Mouse (Mus musculus) CH12.LX (cell line): ENCODE data around the gene Med13. TPM values are rescaled to one million over a fixed set of nuclear protein-coding genes. Genes with fewer than 3 reads are reported as not detected.

Experiments used
- DNase-seq: peaks from one replicate; pipeline ENCODE4 v3.0.0-alpha.2; 2013; ENCODE audit errors: extremely low read depth
- H3K27ac ChIP-seq: 2 replicates; pipeline ENCODE4 v1.5.1; 2012; ENCODE audit warnings: low read depth, mild to moderate bottlenecking, control low read depth, moderate library complexity; ENCODE audit not compliant: insufficient read depth
- H3K27me3 ChIP-seq: replicated peaks from 2 replicates; pipeline ENCODE3; 2012; ENCODE audit warnings: inconsistent platforms
- H3K36me3 ChIP-seq, 2 experiments: replicated peaks in 1 of 2; 2 replicates each; pipeline versions ENCODE3 to v1.6.1; 2012; ENCODE audit warnings: inconsistent platforms in 1 of 2, low read length in 1 of 2, mild to moderate bottlenecking in 1 of 2, mixed read lengths in 1 of 2, moderate library complexity in 1 of 2; ENCODE audit not compliant: control insufficient read depth in 1 of 2, insufficient read depth in 1 of 2
- H3K4me1 ChIP-seq, 2 experiments: 2 replicates each; pipeline ENCODE4 v1.6.1; 2012; ENCODE audit warnings: inconsistent platforms in 1 of 2, moderate library complexity in 1 of 2; ENCODE audit not compliant: insufficient read depth in 2 of 2, control insufficient read depth in 1 of 2
- H3K4me2 ChIP-seq: 2 replicates; pipeline ENCODE4 v1.6.1; 2012; ENCODE audit warnings: low read depth, mild to moderate bottlenecking, control low read depth; ENCODE audit not compliant: poor library complexity, insufficient read depth, severe bottlenecking
- H3K4me3 ChIP-seq, 3 experiments: fragments of 150-350 bp in 1 of 3; sonication (generic) in 1 of 3; replicated peaks in 1 of 3; 2 replicates each; pipeline versions ENCODE3 to v1.5.1; 2011 to 2012; ENCODE audit warnings: low read depth in 2 of 3, low read length in 2 of 3, mild to moderate bottlenecking in 2 of 3, moderate library complexity in 2 of 3, control low read depth in 1 of 3, improper control_type of control experiment in 1 of 3, inconsistent platforms in 1 of 3, mixed read lengths in 1 of 3; ENCODE audit not compliant: poor library complexity in 1 of 3
- H3K79me2 ChIP-seq: replicated peaks from 2 replicates; pipeline ENCODE4 v1.6.1; 2012; ENCODE audit warnings: mild to moderate bottlenecking, moderate library complexity; ENCODE audit not compliant: control insufficient read depth, poor library complexity, insufficient read depth, severe bottlenecking; ENCODE audit errors: extremely low read depth
- H3K9ac ChIP-seq: 2 replicates; pipeline ENCODE4 v1.6.1; 2012; ENCODE audit warnings: low read depth, mild to moderate bottlenecking, control low read depth, moderate library complexity; ENCODE audit not compliant: insufficient read depth
- H3K9me3 ChIP-seq: replicated peaks from 2 replicates; pipeline ENCODE3; 2012; ENCODE audit warnings: low read length, inconsistent platforms, mixed read lengths
- BHLHE40 ChIP-seq: IDR thresholded peaks from 2 replicates; pipeline ENCODE4 v1.6.1; 2011; ENCODE audit warnings: mild to moderate bottlenecking, low read depth, low read length, improper control_type of control experiment
- ELF1 ChIP-seq: IDR thresholded peaks from 2 replicates; pipeline ENCODE4 v1.6.1; 2014; ENCODE audit warnings: low read depth, mild to moderate bottlenecking, inconsistent platforms, low read length, improper control_type of control experiment
- EP300 ChIP-seq: IDR thresholded peaks from 2 replicates; pipeline ENCODE4 v1.6.1; 2011; ENCODE audit warnings: low read length, improper control_type of control experiment
- HCFC1 ChIP-seq: IDR thresholded peaks from 2 replicates; pipeline ENCODE4 v1.6.1; 2012; ENCODE audit warnings: low read depth, mild to moderate bottlenecking, inconsistent platforms, low read length, improper control_type of control experiment
- IRF4 ChIP-seq: IDR thresholded peaks from 2 replicates; pipeline ENCODE4 v1.6.1; 2014; ENCODE audit warnings: low read depth, mild to moderate bottlenecking, inconsistent platforms, low read length, improper control_type of control experiment
- JUND ChIP-seq: conservative IDR thresholded peaks from 2 replicates; pipeline ENCODE4 v1.6.1; 2011; ENCODE audit warnings: low read depth, low read length, improper control_type of control experiment
- KAT2A ChIP-seq: IDR thresholded peaks from 2 replicates; pipeline ENCODE4 v1.6.1; 2012; ENCODE audit warnings: low read length, improper control_type of control experiment, inconsistent platforms; ENCODE audit not compliant: insufficient replicate concordance
- MAFK ChIP-seq: IDR thresholded peaks from 2 replicates; pipeline ENCODE4 v1.6.1; 2011; ENCODE audit warnings: low read length, improper control_type of control experiment; ENCODE audit not compliant: insufficient replicate concordance
- MAZ ChIP-seq: IDR thresholded peaks from 2 replicates; pipeline ENCODE4 v1.6.1; 2012; ENCODE audit warnings: low read depth, mild to moderate bottlenecking, inconsistent platforms, low read length, improper control_type of control experiment, moderate library complexity
- MEF2A ChIP-seq: IDR thresholded peaks from 2 replicates; pipeline ENCODE4 v1.6.1; 2014; ENCODE audit warnings: low read depth, mild to moderate bottlenecking, inconsistent platforms, low read length, improper control_type of control experiment, borderline replicate concordance
- NRF1 ChIP-seq: IDR thresholded peaks from 2 replicates; pipeline ENCODE4 v1.6.1; 2014; ENCODE audit warnings: low read depth, mild to moderate bottlenecking, inconsistent platforms, low read length, improper control_type of control experiment, moderate library complexity
- PAX5 ChIP-seq: IDR thresholded peaks from 2 replicates; pipeline ENCODE4 v1.6.1; 2012; ENCODE audit warnings: low read length, inconsistent platforms, mixed read lengths
- RCOR1 ChIP-seq: conservative IDR thresholded peaks from 2 replicates; pipeline ENCODE4 v1.6.1; 2012; ENCODE audit warnings: low read depth, mild to moderate bottlenecking, inconsistent platforms, low read length, improper control_type of control experiment
- SIN3A ChIP-seq: IDR thresholded peaks from 2 replicates; pipeline ENCODE4 v1.6.1; 2012; ENCODE audit warnings: low read length, improper control_type of control experiment, inconsistent platforms
- TCF12 ChIP-seq: IDR thresholded peaks from 2 replicates; pipeline ENCODE4 v1.6.1; 2014; ENCODE audit warnings: low read depth, mild to moderate bottlenecking, inconsistent platforms, low read length, improper control_type of control experiment
- UBTF ChIP-seq: IDR thresholded peaks from 2 replicates; pipeline ENCODE4 v1.6.1; 2012; ENCODE audit warnings: low read depth, mild to moderate bottlenecking, inconsistent platforms, low read length, improper control_type of control experiment, moderate library complexity
- ZC3H11A ChIP-seq: IDR thresholded peaks from 2 replicates; pipeline ENCODE4 v1.6.1; 2012; ENCODE audit warnings: low read depth, mild to moderate bottlenecking, inconsistent platforms, low read length, improper control_type of control experiment
- ZKSCAN1 ChIP-seq: IDR thresholded peaks from 2 replicates; pipeline ENCODE4 v1.6.1; 2012; ENCODE audit warnings: low read depth, inconsistent platforms, low read length, improper control_type of control experiment, borderline replicate concordance
- ZMIZ1 ChIP-seq: IDR thresholded peaks from 2 replicates; pipeline ENCODE4 v1.6.1; 2012; ENCODE audit warnings: low read depth, mild to moderate bottlenecking, inconsistent platforms, low read length, improper control_type of control experiment
- ZNF384 ChIP-seq: IDR thresholded peaks from 2 replicates; pipeline ENCODE4 v1.6.1; 2012; ENCODE audit warnings: low read depth, low read length, improper control_type of control experiment, inconsistent platforms
- dilution Hi-C: fragments of 300-500 bp; cut with MboI; formaldehyde crosslinking; loops from 2 replicates; pipeline ENCODE4 v1.14.3; 2020; ENCODE audit warnings: low sequenced_read_pairs; ENCODE audit not compliant: extremely low pct_unique_long_range_greater_than_20kb, extremely low pct_ligation_motif_present
- in situ Hi-C: fragments of 300-500 bp; cut with MboI; formaldehyde crosslinking; loops from 3 replicates; pipeline ENCODE4 v1.14.3; 2019; ENCODE audit warnings: low sequenced_read_pairs, low pct_ligation_motif_present, low pct_unique_long_range_greater_than_20kb, mixed read lengths
- polyA plus RNA-seq: library from polyadenylated mRNA; unstranded; fragments of >175 nt; gene quantifications from 2 replicates; pipeline ENCODE4 v1.2.1, GENCODE M21; 2012; ENCODE audit warnings: low read depth; ENCODE audit not compliant: insufficient read length
- total RNA-seq, 2 experiments: library from RNA; depleted of rRNA; stranded (reverse); fragments of 300-350 nt in 1 of 2; fragments of >200 nt in 1 of 2; gene quantifications; 2 replicates each; pipeline ENCODE4 v1.2.3; 2012 to 2014

Med13 gene
- total and polyA plus RNA-seq, 3 experiments = 37.9 to 47.6 (median 41.5) TPM

DNA sequence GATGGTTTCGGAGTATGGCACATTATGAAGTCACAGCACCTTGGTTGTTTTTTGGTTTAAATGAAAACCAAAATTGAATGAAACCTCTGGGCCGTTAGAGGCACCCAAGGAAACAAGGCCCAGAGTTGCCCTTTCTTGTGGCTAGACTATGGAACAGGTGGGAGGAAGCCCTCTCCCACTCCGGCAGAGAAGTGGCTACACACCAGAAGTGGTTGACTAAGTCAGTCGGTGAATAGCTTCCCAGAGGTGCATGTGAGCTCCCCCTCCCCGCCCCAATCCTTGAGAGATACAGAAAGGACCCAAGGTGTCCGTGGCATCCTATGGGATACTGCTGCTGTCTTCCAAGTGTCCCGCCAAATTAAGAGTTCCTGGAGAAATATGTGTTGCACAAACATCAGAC is 13.9 kb upstream of the Med13 start:
- Histone ChIP-seq H3K9ac (no peak overlapping the region), H3K4me1 (peaks cover 3 to 12% of the 10 kb centered on the region in 2 experiments; a peak in 2 of 4 replicates), H3K9me3 (no peaks in the 10 kb centered on the region), H3K27me3 (peaks cover 1% of the 10 kb centered on the region), H3K4me3 (no peak overlapping the region), H3K4me2 (no peak overlapping the region), H3K79me2 (no peaks in the 10 kb centered on the region), H3K27ac (no peak overlapping the region), H3K36me3 (no peaks in the 10 kb centered on the region)
- in situ Hi-C loops = no loop called here
- no peak for TF ChIP-seq SIN3A
- no peak for TF ChIP-seq NRF1
- TF ChIP-seq IRF4 = no peak
- no peak for TF ChIP-seq MAFK
- TF ChIP-seq KAT2A = no peak
- no peak for TF ChIP-seq EP300
- no peak for TF ChIP-seq HCFC1
- dilution Hi-C loops = no loop called here
- no peak for DNase-seq

DNA sequence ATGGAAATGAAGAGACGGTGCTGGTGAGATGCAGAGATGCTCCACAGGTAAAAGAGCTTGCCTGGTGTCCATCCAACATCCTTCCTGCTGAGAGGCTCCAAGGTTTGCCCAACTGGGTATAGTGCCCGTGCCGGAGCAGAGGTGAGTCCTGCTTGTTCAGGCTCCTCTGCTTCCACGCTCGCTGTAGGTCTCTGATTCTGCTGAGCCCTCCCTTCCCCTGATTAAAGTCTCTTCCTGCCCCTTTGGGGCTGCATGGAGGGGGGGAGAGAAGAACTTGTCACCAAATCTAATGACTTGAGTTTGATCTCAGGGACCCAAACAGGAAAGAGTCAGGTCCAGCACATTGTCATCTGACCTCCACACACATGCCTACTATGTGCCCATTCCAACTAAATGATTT is 12.5 kb upstream of the Med13 start:
- dilution Hi-C loops (no loop called here), in situ Hi-C loops (no loop called here)
- Histone ChIP-seq H3K79me2 (no peaks in the 10 kb centered on the region), H3K9me3 (no peaks in the 10 kb centered on the region), H3K4me2 (no peak overlapping the region; the same call in 1 of the 2 replicates), H3K36me3 (no peaks in the 10 kb centered on the region), H3K27me3 (peaks cover 1% of the 10 kb centered on the region), H3K9ac (no peak overlapping the region), H3K4me1 (peaks cover 3 to 14% of the 10 kb centered on the region in 2 experiments; a peak in 2 of 4 replicates), H3K27ac (no peak overlapping the region), H3K4me3 (no peak overlapping the region)
- TF ChIP-seq BHLHE40 (no peak), ZKSCAN1 (peak; percentile 28; the same call in 1 of the 2 replicates)
- no peak for DNase-seq

DNA sequence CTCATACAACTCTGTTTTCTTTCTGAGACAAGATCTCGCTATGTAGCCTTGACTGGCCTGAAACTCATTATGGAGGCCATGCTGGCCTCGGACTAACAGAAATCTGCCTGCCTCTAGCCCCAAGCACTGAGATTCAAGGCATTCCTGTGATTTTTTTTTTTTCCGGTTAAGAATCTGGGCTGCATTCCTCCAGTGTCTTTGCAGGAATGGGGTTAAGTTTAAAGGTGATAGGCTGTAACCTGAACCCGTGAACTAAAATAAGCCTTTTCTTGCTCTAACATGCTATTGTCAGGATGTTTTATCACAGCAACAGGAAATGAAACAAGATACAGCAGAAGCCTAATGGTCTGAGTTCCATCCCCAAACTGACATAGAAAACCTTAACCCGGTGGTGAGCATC is 11.6 kb upstream of the Med13 start:
- no peaks in the 10 kb centered on the region for H3K27me3 ChIP-seq
- no peak overlapping the region for H3K4me3 ChIP-seq
- no peak overlapping the region for H3K4me2 ChIP-seq
- DNase-seq = no peak
- no peak for TF ChIP-seq PAX5
- no peak for TF ChIP-seq TCF12
- TF ChIP-seq NRF1 = no peak
- TF ChIP-seq RCOR1 = no peak
- no peak for TF ChIP-seq MEF2A
- no peak; the same call in 1 of the 2 replicates for TF ChIP-seq ZNF384
- no peak for TF ChIP-seq ZMIZ1
- TF ChIP-seq JUND = no peak
- TF ChIP-seq ZC3H11A = no peak
- TF ChIP-seq ELF1 = no peak
- TF ChIP-seq SIN3A = no peak
- TF ChIP-seq MAZ = no peak
- TF ChIP-seq UBTF = no peak
- TF ChIP-seq HCFC1 = no peak
- TF ChIP-seq, all 38 proteins: peak for 0
- in situ Hi-C loops = no loop called here
- Histone ChIP-seq H3K36me3 (no peaks in the 10 kb centered on the region), H3K9me3 (no peaks in the 10 kb centered on the region), H3K9ac (no peak overlapping the region), H3K27ac (no peak overlapping the region), H3K4me1 (peaks cover 3 to 19% of the 10 kb centered on the region in 2 experiments; a peak in 2 of 4 replicates), H3K79me2 (no peaks in the 10 kb centered on the region)
- dilution Hi-C loops = no loop called here
